Mouse (Mus musculus) liver, embryonic 14.5 days (tissue): ENCODE measurements around the gene Tead2.

Experiments used
- CTCF ChIP-seq: IDR thresholded peaks from 2 replicates; pipeline ENCODE4 v1.5.1; 2016; ENCODE audit warnings: antibody characterized with exemption, low read depth, control low read depth
- EP300 ChIP-seq: IDR thresholded peaks from 2 replicates; pipeline ENCODE4 v1.6.1; 2016; ENCODE audit warnings: antibody characterized with exemption, low read depth

DNA sequence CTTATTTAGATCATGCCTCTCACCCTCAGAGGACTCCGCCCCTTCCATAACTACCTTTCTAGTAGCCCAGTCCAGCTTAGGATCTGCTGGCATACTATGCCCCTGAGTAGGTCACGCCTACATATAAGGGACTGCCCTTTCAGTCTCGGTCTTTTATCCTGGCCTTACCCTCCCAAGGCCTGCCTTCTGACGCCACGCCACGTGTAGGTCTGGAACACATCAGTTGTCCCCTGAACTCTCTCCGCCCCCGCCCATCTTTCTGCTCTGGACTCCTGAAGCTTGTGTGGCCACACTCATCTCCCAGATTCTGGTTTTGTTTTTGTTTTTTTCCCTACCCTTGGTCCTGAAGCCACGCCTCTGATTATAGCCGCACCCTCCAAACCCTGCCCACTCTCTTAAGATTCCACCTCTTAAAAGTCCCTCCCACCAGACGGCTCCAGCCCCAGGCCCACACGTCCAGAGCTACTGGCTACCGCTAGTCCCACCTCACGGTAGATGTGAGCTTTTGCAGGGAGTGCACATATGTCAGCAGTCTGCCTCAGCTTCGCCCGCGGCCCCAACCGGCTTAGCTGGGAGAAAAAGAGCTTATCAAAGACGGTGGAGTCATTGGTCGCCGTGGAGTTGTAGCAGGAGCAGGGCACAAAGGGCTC, 19.5 kb downstream of the Tead2 start:
- no peak for TF ChIP-seq CTCF
- no peak for TF ChIP-seq EP300
